Mouse (Mus musculus) ovary, adult 2 months (tissue): ENCODE results near the gene Cdk2ap1. TPM values are rescaled to one million over a fixed set of nuclear protein-coding genes. Genes with fewer than 3 reads are reported as not detected.

Experiments used
- polyA plus RNA-seq: library from polyadenylated mRNA; depleted of rRNA; stranded (reverse); fragments of >200 nt; gene quantifications from 2 replicates; pipeline ENCODE4 v1.2.3, GENCODE M21; 2012; rRNA removed

The Cdk2ap1 gene
- polyA plus RNA-seq = 141 and 143 TPM in 2 replicates

GRCm38 (mm10) chr5:124362982-124363381 is at the start of gene Cdk2ap1:
Gene Cdk2ap1, minus strand, starts transcription at chr5:124363082.

GRCm38 (mm10) chr5:124327510-124328364 is 35.1 kb downstream of the Cdk2ap1 start, which contains the start of the genes Mphosph9 and 2810006K23Rik:
Gene Mphosph9, minus strand, starts transcription at chr5:124327972.
Gene 2810006K23Rik, plus strand, starts transcription at chr5:124328089.

Other genes starting within 250 kb of the Cdk2ap1 start
- gene Arl6ip4, start 247.0 kb downstream of the Cdk2ap1 start, polyA plus RNA-seq = 34.2 and 35.1 TPM in 2 replicates
- 155 and 173 TPM in 2 replicates for gene Pitpnm2, start 113.3 kb downstream of the Cdk2ap1 start, polyA plus RNA-seq
- gene Mphosph9, start 35.1 kb downstream of the Cdk2ap1 start, polyA plus RNA-seq = 3.4 and 4.7 TPM in 2 replicates
- gene 2810006K23Rik, start 35.0 kb downstream of the Cdk2ap1 start, polyA plus RNA-seq = 6.8 and 7.9 TPM in 2 replicates
- gene Sbno1, start 62.9 kb upstream of the Cdk2ap1 start, polyA plus RNA-seq = 8.6 and 14.1 TPM in 2 replicates
- 58.8 and 69.4 TPM in 2 replicates for gene Kmt5a, start 76.8 kb upstream of the Cdk2ap1 start, polyA plus RNA-seq
- 55.1 and 55.9 TPM in 2 replicates for gene Rilpl2, start 115.3 kb upstream of the Cdk2ap1 start, polyA plus RNA-seq
- gene Snrnp35, start 120.1 kb upstream of the Cdk2ap1 start, polyA plus RNA-seq = 2.9 and 3.3 TPM in 2 replicates
- gene Rilpl1, start 168.3 kb upstream of the Cdk2ap1 start, polyA plus RNA-seq = 16.2 and 19.2 TPM in 2 replicates
- gene Tmed2, start 177.6 kb upstream of the Cdk2ap1 start, polyA plus RNA-seq = 271 and 449 TPM in 2 replicates
- 13.2 and 17.8 TPM in 2 replicates for gene Ddx55, start 189.8 kb upstream of the Cdk2ap1 start, polyA plus RNA-seq
- gene Eif2b1, start 216.0 kb upstream of the Cdk2ap1 start, polyA plus RNA-seq = 18.8 and 24.3 TPM in 2 replicates
- gene Gtf2h3, start 216.1 kb upstream of the Cdk2ap1 start, polyA plus RNA-seq = 39.2 and 50.5 TPM in 2 replicates